Mouse (Mus musculus) embryonic fibroblast, embryonic 13.5 days (primary cell): ENCODE results near the gene Bsn. TPM values are rescaled to one million over a fixed set of nuclear protein-coding genes. Genes with fewer than 3 reads are reported as not detected.

Experiments
- H3K27ac ChIP-seq: 2 replicates; pipeline ENCODE4 v1.5.1; 2012; ENCODE audit warnings: low read length, control low read depth, inconsistent platforms; ENCODE audit not compliant: insufficient read depth
- H3K4me1 ChIP-seq: 2 replicates; pipeline ENCODE4 v1.6.1; 2011; ENCODE audit warnings: low read length; ENCODE audit not compliant: control insufficient read depth, insufficient read depth
- H3K4me3 ChIP-seq: 2 replicates; pipeline ENCODE4 v1.5.1; 2011; ENCODE audit warnings: mild to moderate bottlenecking, control low read depth, low read length; ENCODE audit not compliant: insufficient read depth
- CTCF ChIP-seq: IDR thresholded peaks from 2 replicates; pipeline ENCODE4 v1.5.1; 2011; ENCODE audit warnings: mild to moderate bottlenecking, control low read depth, low read length, moderate library complexity, borderline replicate concordance; ENCODE audit not compliant: insufficient read depth
- POLR2A ChIP-seq: IDR thresholded peaks from 2 replicates; pipeline ENCODE4 v1.6.1; 2011; ENCODE audit warnings: low read depth, mild to moderate bottlenecking, control low read depth, low read length, moderate library complexity
- polyA plus RNA-seq: library from polyadenylated mRNA; stranded (reverse); fragments of >200 nt; gene quantifications from 2 replicates; pipeline ENCODE4 v1.2.4, GENCODE M21; 2011; ENCODE audit warnings: low read depth; ENCODE audit not compliant: missing spikeins, insufficient read length

Bsn gene
- polyA plus RNA-seq, 1 experiment: 0.25 TPM

GRCm38 (mm10) chr9:108052885-108053664 is 137.1 kb downstream of the Bsn start, which contains the start of gene Amigo3:
Amigo3 (plus strand) TSS chr9:108053159.
- H3K27ac ChIP-seq: no peak within 1 kb of the TSS
- H3K4me3 ChIP-seq: no peak within 1 kb of the TSS
- 0 out of 2 replicates have a peak, but pooled peaks cover 1% of the 10 kb centered on the region for H3K4me1 ChIP-seq
- TF ChIP-seq CTCF (peak; percentile 45; the same call in 1 of the 2 replicates), POLR2A (peak; percentile 58)

GRCm38 (mm10) chr9:108052411-108052810 is 137.8 kb downstream of the Bsn start:
- Histone ChIP-seq H3K4me1 (0 out of 2 replicates have a peak, but pooled peaks cover 4% of the 10 kb centered on the region), H3K27ac (no peak overlapping the region), H3K4me3 (no peak overlapping the region)
- TF ChIP-seq POLR2A (no peak), CTCF (no peak)

- Histone ChIP-seq H3K4me1 (0 out of 2 replicates have a peak, but pooled peaks cover 4% of the 10 kb centered on the region), H3K27ac (no peak overlapping the region), H3K4me3 (no peak overlapping the region)
- no peak for TF ChIP-seq POLR2A
Measured at GRCm38 (mm10) chr9:108051931-108052220, 138.3 kb downstream of the Bsn start.

- Histone ChIP-seq H3K4me1 (0 out of 2 replicates have a peak, but pooled peaks cover 4% of the 10 kb centered on the region), H3K4me3 (no peak overlapping the region), H3K27ac (no peak overlapping the region)
- TF ChIP-seq POLR2A: no peak; the same call in 1 of the 2 replicates
- no peak for TF ChIP-seq CTCF
Measured at GRCm38 (mm10) chr9:108051184-108051930, 138.8 kb downstream of the Bsn start.

- no peak for TF ChIP-seq CTCF
- no peak for TF ChIP-seq POLR2A
- H3K4me1 ChIP-seq: 0 out of 2 replicates have a peak, but pooled peaks cover 4% of the 10 kb centered on the region
- H3K4me3 ChIP-seq: peak overlapping the region; percentile 72
- H3K27ac ChIP-seq: peak overlapping the region; percentile 4; the same call in 1 of the 2 replicates
Measured at GRCm38 (mm10) chr9:108049561-108050251, 140.5 kb downstream of the Bsn start.

- peak within 1 kb of the TSS; percentile 72 for H3K4me3 ChIP-seq
- H3K4me1 ChIP-seq: 0 out of 2 replicates have a peak, but pooled peaks cover 4% of the 10 kb centered on the region
- TF ChIP-seq CTCF (no peak), POLR2A (peak; percentile 91)
- H3K27ac ChIP-seq: peak within 1 kb of the TSS; percentile 51
Measured at GRCm38 (mm10) chr9:108049016-108049455, 141.1 kb downstream of the Bsn start, which contains the start of gene Gmppb. Gmppb (plus strand) TSS chr9:108049242.

GRCm38 (mm10) chr9:108048566-108048955 is 141.6 kb downstream of the Bsn start:
- Histone ChIP-seq H3K4me1 (0 out of 2 replicates have a peak, but pooled peaks cover 4% of the 10 kb centered on the region), H3K4me3 (peak overlapping the region; percentile 30), H3K27ac (peak overlapping the region; percentile 51)
- TF ChIP-seq CTCF (no peak), POLR2A (no peak)

- Histone ChIP-seq H3K4me3 (peak overlapping the region; percentile 30), H3K4me1 (0 out of 2 replicates have a peak, but pooled peaks cover 4% of the 10 kb centered on the region), H3K27ac (peak overlapping the region; percentile 51)
- TF ChIP-seq CTCF (no peak), POLR2A (no peak)
Measured at GRCm38 (mm10) chr9:108047601-108048565, 142.3 kb downstream of the Bsn start.
